Mouse (Mus musculus) frontal cortex, adult 2 months (tissue): ENCODE results near the gene Calml4. TPM values are rescaled to one million over a fixed set of nuclear protein-coding genes. Genes with fewer than 3 reads are reported as not detected.
A peak's percentile ranks its signal among the peaks of the same experiment; 100 is the strongest.
"Not testable (repeated sequence)": the region's sequence is repeated elsewhere in the genome, so short reads cannot be mapped to it uniquely, and the experiment has no call there.

Experiments used
- DNase-seq, 2 experiments: peaks; one replicate each; pipeline ENCODE4 v3.0.0; 2022; ENCODE audit warnings: low spot score in 1 of 2; ENCODE audit errors: extremely low spot score in 1 of 2
- polyA plus RNA-seq: library from polyadenylated mRNA; depleted of rRNA; stranded (reverse); fragments of >200 nt; gene quantifications from 2 replicates; pipeline ENCODE4 v1.2.3, GENCODE M21; 2012; rRNA removed

Calml4 gene
- 0.23 and 0.64 TPM in 2 replicates for polyA plus RNA-seq

- DNase-seq: no peak
Observed at GRCm38 (mm10) chr9:62857719-62858261, at the start of gene Calml4. TSS of gene Calml4 (plus strand) at chr9:62858080.

GRCm38 (mm10) chr9:62810095-62810494 lies 47.8 kb upstream of the Calml4 start:
- DNase-seq: no peak

- peak in 1 of 2 experiments; percentile 42 for DNase-seq
Observed at GRCm38 (mm10) chr9:62810543-62811515, 47.1 kb upstream of the Calml4 start.

GRCm38 (mm10) chr9:62811516-62812121 lies 46.3 kb upstream of the Calml4 start, which contains the start of gene Fem1b:
TSS of gene Fem1b (minus strand) at chr9:62811934.
- peak; percentile 81 to 92 for DNase-seq

- DNase-seq: no peak
Observed at GRCm38 (mm10) chr9:62812216-62813049, 45.4 kb upstream of the Calml4 start.

- DNase-seq: no peak
Observed at GRCm38 (mm10) chr9:62814751-62815150, 43.1 kb upstream of the Calml4 start.

- DNase-seq: no peak
Observed at GRCm38 (mm10) chr9:62816323-62817098, 41.4 kb upstream of the Calml4 start.

- DNase-seq: peak in 1 of 2 experiments; percentile 71
Observed at GRCm38 (mm10) chr9:62817099-62817571, 40.7 kb upstream of the Calml4 start.

- no peak for DNase-seq
Observed at GRCm38 (mm10) chr9:62817828-62818614, 39.9 kb upstream of the Calml4 start.

GRCm38 (mm10) chr9:62819494-62819893 lies 38.4 kb upstream of the Calml4 start:
- no peak for DNase-seq

- DNase-seq: not testable (repeated sequence)
Observed at GRCm38 (mm10) chr9:62819910-62820309, 38.0 kb upstream of the Calml4 start.

- DNase-seq: no peak
Observed at GRCm38 (mm10) chr9:62820829-62821228, 37.1 kb upstream of the Calml4 start.

- no peak for DNase-seq
Observed at GRCm38 (mm10) chr9:62821811-62822210, 36.1 kb upstream of the Calml4 start.

GRCm38 (mm10) chr9:62825791-62826393 lies 32.0 kb upstream of the Calml4 start:
- no peak for DNase-seq

- DNase-seq: no peak
Observed at GRCm38 (mm10) chr9:62826456-62826855, 31.4 kb upstream of the Calml4 start.

GRCm38 (mm10) chr9:62827939-62828652 lies 29.8 kb upstream of the Calml4 start:
- peak in 1 of 2 experiments; percentile 66 for DNase-seq

- DNase-seq: peak; percentile 93 to 95
Observed at GRCm38 (mm10) chr9:62828662-62829086, 29.2 kb upstream of the Calml4 start.

- no peak for DNase-seq
Observed at GRCm38 (mm10) chr9:62829877-62830276, 28.0 kb upstream of the Calml4 start.
